Mouse (Mus musculus) adrenal gland, postnatal 14 days (tissue): ENCODE data around the gene Tmem26. TPM values are rescaled to one million over a fixed set of nuclear protein-coding genes. Genes with fewer than 3 reads are reported as not detected.
"Not testable (repeated sequence)": the region's sequence is repeated elsewhere in the genome, so short reads cannot be mapped to it uniquely, and the experiment has no call there.

Experiments used
- DNase-seq: peaks from one replicate; pipeline ENCODE4 v3.0.0; 2021; ENCODE audit warnings: mixed read lengths
- long read RNA-seq, 2 experiments: library from polyadenylated mRNA; stranded (forward); transcript quantifications; one replicate each; pipeline ENCODE4 v2.0.0; 2021
- total RNA-seq: library from RNA; stranded (reverse); gene quantifications from 2 replicates; pipeline ENCODE4 v1.2.3, GENCODE M21; 2021

Tmem26 gene
- total RNA-seq = 6.9 and 9.3 TPM in 2 replicates
- long read RNA-seq, experiment 1 = 0 reads
- long read RNA-seq, experiment 2, partial matches to known transcripts = 0 of 1 reads
- long read RNA-seq, experiment 2, other reads (novel, unspliced or antisense) = 1 of 1 reads

DNA sequence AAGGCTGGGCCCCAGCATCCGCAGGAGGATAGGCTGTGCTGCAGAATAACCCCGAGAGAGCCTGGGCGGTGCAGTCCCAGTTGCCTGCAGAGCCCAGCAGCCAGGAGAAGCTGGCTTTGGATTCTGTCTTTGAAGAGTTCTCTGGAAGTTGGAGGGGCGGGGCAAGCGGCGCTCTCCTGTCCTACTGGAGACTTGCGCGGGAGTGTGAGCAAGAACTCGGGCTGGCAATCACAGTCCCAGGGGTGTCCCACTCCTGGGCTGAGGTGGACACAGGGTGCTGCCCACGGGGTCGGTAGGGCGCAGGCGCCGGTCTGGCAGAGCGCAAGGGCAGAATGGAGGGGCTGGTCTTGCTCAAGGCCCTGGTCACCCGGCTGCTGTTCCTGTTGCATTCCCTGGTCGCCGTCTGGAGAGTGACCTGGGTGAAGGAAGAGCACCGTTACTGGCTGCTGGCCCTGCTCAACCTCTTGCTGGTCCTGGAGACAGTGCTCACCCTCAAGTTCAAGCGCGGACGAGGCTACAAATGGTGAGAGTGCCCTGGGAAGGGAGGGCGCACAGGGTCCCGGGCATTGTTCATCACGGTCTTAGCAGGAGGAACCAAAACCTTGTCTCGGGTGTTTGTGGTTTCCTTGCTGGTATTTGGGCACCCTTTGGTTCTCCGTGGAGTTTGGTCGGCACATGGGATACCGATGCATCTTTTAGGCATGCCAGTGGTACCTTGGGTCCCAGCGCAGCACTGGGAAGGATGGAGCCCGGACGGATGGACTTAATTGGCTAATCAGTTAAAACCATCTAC lies at the start of gene Tmem26:
Gene Tmem26 (plus strand): TSS at position 79 of the 793 bp plus-strand sequence.
- peak; percentile 73 for DNase-seq

DNA sequence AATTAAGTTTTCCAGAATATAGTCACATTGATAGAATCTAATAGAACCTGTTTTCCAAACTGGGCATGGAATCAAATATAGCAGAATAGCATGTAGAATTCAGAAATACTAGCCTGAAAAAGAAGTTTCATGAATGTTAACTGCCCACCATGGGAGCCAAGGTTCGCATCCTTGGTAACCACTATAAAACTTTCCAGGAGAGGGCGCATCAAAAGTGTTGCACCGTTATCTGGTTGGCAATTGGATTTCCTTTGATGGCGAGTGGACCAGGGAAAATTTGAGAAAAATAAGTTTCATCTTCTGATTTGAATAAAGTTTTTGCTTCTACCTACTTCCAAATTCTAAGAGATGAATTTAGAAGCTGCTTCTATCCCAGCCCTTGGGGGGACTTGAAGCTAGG lies 44.8 kb upstream of the Tmem26 start:
- peak; percentile 11 for DNase-seq

DNA sequence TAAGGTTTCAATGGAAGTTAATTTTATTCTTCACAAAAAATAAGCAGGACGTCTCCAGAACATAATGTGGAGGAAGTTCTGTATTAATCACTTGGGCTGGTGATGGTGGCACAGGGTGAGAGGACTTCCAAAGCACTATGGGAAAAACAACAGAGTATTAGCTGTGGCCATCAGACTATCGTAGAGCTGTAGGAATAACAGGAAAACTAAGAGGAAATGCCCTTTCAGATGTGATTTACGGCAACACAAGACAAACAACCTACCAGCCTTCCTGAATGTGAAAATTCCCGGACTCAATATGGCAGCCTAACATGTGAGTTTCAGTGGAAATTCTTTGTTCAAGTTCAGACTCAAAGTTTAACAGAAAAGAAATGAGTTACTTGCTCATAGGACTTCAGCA lies 42.2 kb upstream of the Tmem26 start:
- DNase-seq = no peak

DNA sequence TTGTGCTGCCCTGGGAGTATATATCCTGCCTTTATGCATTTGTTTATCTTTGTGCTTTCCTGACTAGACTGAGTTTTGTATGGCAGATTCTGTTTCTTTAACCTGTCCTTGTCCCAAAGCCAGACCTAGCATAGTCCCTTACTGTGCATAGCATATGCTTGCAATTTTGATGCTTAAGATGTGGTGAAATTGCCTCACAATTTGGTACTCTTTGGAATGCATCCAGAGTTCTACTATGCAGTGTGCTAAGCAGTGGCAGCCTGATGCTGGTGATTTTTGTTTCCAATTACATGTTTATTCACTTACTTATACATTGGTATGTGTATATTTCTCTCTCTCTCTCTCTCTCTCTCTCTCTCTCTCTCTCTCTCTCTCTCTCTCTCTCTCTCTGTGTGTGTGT lies 37.9 kb upstream of the Tmem26 start:
- no peak for DNase-seq

DNA sequence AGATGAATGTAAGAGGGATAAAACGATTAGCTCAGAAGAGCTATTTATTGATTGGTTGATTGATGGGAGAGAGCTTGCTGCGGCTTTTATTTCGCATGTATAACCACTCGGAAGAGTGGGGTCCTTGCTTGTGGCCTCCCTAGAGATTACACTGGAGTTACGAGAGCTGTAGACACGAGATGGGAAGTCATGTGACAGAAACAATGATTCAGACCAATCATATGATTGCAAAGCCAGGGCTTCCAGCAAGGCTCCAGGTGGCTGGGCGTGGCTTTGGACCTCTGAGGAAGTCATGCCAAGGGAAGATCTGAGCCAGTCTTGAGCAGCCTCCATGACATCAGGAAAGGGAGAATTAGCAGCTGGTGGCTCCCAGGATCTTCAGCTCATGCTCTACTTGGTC lies 32.3 kb upstream of the Tmem26 start:
- no peak for DNase-seq

DNA sequence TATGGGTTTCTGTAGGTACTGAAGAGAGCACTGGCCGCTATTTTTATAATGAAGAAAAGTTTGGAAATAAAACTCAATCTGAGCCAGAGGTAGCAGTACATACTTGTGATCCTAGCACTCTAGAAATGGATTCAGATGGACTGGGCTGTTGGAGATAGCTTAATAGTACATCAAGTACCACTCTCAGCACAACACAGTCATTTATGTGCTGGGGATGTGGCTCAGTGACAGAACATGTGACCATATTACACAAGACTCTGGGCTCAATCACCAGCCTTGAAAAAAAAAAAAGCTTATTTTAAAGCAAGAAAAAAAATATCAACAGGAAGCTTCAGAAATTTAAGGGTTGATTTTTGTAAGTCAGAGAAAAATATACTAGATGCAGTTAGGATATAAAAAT lies 31.0 kb upstream of the Tmem26 start:
- peak; percentile 15 for DNase-seq

DNA sequence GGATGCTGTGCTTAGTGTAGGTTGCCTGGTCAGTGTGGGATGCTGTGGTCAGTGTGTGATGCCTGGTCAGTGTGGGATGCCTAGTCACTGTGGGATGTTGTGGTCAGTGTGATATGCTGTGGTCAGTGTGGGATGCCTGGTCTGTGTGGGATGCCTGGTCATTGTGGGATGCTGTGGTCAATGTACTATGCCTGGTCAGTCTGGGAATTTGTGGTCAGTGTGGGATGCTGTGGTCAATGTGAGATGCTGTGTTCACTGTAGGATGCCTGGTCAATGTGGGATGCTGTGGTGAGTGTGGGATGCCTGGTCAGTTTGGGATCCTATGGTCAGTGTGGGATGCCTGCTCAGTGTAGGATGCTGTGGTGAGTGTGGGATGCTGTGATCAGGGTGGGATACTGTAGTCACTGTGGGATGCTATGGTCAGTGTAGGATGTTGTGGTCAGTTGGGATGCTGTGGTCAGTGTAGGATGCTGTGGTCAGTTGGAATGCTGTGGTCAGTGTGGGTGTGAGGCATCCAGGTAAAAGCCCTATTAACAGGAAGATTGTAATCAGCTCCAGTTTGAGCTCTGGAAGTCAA lies 27.6 kb upstream of the Tmem26 start:
- DNase-seq = no peak

DNA sequence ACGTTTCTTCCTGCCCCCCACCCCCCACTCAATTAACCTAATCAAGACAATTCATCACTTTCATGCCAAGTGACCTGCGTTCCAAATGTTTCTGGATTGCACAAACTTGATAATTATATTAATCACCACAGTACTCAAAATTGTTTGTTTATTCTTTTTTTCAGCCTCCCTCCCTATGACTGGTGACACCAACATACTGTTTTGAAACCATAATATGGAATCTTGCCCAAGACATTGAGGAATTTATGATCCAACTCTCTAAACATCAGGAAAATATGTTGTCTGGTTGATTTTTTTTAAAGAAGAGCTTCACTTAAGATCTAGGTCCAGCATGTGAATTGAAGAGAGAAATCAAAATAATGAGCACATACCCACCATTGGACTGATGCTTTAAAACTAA lies 19.2 kb upstream of the Tmem26 start:
- no peak for DNase-seq

DNA sequence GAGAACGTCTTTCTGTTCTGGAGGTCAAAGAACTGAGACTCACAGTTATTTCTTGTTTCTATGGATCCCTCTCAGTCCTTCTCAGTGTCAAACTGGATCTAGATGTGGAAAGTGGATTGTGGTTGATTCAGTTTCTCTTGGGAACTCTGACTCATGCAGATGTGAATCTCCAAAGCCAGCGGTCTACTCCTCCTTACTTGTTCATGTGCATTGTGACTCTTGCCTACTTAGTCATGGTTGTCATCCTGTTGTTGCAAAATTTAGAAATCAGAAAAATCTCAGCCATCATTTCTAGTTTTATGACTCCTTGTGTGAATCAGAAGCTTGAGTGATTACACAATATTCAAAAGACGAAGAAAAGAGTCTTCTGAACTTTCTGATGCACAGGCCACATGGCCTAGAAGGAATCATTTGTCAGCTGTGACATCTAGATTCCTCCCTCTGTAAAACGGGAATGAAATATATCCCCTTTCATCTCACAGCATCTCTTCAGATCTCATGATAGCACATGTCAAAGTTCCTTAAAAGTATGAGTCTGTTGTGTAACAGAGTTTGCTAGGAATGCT lies 17.9 kb upstream of the Tmem26 start:
- peak; percentile 11 for DNase-seq

DNA sequence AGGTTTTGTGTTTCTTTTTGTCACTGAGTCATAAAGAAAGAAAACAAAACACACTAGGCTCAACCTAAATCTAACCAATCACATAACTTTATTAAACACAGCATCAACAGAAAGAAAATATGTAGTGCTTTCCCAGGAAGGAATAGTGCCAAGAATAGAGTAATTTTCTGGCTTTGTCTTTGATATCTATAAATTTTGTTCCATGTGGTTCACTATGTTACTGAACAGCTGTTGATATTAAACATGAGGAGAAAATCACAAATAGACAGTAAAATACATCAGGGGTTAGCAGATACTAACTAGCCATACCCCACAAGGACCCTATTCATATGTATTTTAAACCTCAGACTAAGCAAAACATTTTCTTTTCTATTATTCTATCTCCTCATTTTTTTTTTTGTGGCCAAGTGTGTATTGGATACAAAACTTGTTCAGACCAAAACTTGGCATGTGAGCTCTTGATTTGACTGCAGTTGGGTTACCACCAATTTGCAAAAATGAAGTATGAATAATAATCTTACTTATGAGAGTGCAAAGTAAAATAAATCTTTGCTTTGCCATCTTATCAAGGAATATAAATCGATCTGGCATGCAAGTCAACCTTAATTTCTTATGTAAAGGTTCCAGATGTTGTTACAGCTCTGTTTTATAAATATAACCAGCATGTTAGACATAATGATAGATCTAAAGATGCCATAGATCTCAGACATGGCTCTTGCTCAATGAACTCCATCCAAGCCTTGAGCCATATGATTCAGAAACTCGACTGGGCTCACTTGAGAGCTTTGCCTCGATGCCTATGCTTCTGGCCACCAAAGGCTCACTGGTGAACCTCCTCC lies 16.2 kb upstream of the Tmem26 start:
- no peak for DNase-seq

DNA sequence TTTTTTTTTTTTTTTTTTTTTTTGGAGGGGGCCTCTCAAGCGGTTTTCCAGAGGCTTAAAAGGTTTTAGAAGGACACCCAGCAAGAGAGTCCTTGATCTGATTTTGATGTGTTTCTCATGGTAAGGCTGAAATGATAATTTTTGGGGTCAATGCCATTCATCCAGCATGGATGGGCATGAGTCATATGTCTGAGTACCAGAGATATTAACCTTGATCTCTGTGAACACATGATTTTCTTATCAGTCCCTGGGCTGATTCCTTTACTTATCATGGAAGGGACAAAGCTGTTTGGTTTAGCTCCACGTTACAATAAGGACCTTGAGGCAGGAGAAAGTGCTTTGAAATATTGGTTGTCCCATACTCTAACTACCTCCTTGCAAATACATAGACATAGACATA lies 10.5 kb upstream of the Tmem26 start:
- no peak for DNase-seq

DNA sequence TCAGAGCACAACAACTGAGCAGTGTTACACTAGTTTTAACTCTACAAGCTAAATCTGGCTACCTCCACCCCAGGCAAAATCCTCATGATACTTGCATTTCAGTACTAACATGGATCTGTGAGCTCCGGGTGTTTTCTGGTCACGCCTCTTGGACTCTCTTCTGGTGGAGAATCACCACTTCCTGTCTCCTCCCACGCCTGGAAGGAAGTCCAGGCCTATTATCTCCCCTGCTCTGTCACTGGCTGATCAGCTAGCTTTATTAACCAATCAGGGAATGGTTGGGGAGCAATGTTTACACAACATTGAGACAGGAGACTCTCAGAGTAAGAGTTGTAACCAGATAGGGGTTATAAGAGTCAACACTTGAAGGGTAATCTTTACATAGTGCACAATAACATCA lies 9.1 kb upstream of the Tmem26 start:
- DNase-seq = no peak

DNA sequence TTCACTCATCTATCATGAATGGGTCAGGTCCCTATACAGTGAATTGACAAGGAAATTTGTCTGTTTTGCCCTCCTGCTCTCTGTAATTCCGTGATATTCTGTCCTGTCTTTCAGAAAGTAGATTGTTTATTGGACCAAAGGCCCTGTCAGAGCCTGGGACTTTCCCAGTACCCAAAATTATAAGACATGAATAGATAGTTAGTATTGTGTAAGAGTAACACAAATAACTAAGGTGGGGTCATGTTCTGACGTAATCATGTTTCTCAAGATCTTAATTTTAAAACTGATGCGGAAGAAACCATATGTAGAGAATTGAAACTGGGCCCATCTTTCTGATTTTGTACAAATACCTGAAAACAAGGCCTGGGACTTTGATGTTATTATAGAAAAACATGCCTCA lies 8.1 kb upstream of the Tmem26 start:
- no peak for DNase-seq

DNA sequence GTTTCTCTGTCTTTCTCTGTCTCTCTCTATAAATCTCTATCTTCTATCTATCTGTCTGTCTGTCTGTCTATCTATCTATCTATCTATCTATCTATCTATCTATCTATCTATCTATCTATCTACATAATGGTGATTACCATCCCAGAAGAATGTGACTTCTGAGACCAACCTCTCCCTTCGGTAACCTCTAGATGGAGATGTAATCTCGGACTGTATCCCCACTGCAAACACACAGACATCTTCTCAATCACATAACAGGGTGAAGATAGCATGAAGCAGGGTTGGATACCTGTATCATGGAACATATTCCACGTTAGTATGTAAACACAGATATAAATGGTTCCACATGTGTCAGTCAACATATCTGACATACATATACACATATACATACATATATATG lies 5.1 kb upstream of the Tmem26 start:
- no peak for DNase-seq

DNA sequence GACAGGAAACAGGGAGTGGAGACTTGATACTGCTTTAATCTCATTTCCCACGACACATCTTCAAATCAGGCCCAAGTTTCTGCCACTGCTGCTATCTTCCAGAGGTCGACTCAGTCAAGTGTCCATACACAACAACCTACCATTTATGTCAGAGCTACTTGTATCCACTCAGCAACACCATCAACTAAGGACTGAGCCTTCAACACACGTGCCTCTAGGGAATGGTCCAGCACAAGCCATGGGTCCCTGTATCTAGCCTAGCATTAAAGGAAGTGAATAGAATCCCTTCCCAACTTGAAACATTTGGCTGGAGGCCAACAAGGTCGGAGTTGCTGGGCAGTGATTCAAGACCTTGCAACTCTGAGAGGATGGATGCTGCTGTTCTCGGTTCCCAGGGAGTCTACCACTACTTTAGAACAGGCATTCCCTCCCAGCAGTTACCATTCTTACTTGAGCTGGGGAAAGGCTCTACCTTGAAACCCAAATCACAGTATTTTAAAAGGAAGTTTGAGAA lies 2.5 kb upstream of the Tmem26 start:
- DNase-seq = peak; percentile 79

DNA sequence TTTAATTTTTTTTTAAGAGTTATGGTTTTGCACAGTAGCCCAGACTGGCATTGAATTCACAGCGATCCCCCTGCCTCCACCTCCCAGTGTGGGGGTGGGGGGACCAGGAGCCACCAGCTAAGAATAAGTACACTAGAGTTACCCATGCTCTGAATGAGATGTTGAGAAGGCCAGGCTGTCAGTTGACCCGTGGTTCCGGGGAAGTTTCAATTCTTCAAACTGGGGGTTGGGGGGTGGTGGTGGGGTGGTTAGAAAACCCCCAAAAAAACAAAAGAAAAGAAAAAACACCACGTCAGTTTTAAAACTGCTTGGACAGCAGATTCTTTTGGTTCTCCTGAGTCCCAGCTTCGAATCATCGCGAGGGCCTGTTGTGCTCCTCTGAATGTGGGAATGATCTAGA lies 431 bp upstream of the Tmem26 start:
- DNase-seq = no peak

DNA sequence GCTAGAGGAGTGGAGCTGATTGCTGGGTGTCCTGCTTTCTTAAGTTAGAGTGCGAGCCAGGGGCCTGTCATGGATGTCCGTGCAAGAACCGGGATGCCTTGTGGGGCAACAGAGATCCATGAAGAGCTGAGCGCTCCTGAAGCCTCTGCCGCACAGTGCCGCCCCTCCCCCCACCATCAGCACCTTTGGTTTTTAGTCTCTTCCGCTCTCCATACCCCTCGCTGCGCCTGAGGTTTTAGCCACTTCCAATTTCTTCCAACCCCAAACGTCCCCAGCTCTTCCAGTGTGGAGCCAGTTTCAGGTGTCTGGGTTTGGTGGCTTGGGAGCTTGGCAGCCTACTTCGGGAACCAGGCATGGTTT lies 895 bp downstream of the Tmem26 start:
- peak; percentile 60 for DNase-seq

DNA sequence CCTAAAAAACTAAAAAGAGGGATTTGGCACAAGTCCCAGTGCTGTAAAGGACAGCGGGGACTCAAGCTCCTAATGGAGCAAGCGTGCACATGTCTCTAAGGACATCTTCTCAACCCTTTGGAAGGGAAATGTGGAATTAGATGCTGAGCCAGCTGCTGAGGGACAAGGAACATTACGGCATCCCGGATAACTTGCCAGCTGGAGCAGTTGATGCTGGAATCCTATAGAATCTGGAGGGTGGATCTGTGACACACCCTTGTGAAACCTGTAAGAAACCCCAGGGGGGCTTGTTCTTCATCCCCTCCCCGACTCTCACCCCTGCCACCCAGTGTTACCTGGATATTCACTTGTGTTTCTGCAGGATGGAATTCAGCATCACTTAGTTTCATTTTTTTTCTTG lies 4.0 kb downstream of the Tmem26 start:
- no peak for DNase-seq

DNA sequence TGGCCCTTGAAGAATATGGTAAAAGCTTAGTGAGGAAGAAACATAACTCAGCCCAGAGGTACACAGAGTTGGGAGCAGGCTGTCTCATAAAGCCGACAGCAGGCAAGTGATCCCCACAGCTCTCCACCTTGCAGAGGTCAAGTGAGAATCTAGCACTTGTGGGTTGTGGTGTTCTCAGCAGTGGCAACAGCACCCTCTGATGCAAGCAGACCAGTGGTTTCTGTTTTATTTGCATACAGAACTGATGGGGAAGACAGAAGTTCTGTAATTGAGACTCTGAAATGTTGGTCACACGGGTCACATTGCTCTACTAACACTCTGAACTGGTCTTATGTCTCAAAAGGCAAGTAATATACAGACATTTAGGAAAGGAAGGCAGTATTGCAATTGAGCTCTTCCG lies 12.2 kb downstream of the Tmem26 start:
- DNase-seq = no peak

DNA sequence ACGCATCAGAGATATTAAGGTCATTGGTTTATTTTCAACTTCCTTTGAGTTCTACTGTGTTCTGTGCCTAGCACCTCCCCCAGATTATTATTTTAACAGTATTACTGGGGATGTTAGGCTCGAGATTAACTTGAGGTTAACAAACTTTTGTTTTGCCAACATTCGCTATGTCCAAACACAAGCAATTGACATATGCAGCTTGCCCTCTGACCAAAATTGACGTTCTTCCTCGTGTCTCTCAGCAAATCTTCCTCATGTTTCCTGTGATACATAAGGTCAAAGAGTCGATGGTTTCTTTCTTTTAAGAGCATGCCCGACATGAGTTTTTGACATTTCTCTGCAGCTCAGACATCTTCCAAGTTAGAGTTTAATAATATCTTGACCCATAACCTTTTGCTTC lies 13.9 kb downstream of the Tmem26 start:
- peak; percentile 20 for DNase-seq

DNA sequence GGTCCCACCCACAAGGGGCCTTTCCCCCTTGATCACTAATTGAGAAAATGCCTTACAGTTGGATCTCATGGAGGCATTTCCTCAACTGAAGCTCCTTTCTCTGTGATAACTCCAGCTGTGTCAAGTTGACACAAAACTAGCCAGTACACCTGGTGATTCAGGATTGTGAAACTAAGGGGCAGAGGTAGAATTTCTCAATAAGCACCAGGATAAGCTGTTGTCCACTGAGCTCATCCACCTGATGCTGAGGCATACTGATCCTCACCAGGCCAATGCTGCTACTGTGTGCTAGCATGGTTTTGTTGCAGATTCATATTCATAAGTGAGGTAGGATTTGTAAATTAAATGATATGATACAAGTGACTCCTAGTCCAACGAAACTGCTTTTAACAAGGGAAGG lies 15.5 kb downstream of the Tmem26 start:
- not testable (repeated sequence) for DNase-seq

DNA sequence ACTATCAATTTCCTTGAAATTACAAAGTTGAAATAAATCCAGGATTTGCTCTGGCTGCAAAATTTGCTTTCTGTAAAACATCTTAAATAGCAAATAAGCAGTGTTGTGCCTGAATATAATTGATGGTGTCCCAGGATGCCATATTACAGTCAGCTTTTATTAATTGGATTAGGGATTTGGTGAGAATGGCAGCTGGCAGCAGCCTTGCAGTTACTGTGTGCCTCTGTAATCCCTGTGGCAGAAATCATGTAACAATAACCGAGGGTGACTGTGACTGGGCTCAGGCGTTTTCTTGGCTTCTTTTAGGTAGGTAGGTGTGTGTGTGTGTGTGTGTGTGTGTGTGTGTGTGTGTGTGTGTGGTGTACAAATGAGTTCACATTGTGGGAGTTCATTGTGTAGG lies 16.8 kb downstream of the Tmem26 start:
- DNase-seq = no peak

DNA sequence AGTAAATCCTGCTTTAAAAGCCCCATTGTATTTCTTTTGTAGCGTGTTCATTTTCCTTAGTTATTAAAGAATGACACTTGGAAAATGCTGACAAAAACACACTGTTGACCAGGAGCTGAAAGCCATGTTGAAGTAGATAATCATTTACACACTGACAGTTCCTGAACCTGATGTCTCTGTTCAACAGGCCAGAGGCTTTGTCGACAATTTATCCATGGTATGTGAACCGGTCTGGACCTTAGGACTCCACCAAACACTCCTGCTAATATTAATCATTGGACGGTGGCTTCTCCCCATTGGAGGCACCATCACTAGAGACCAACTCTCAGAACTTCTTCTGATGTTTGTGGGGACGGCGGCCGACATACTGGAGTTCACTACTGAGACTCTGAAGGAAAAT lies 27.5 kb downstream of the Tmem26 start:
- DNase-seq = no peak
